Mouse (Mus musculus) adrenal gland, adult 2 months (tissue): ENCODE data around the gene Zfp120. TPM values are rescaled to one million over a fixed set of nuclear protein-coding genes. Genes with fewer than 3 reads are reported as not detected.
"Not testable (repeated sequence)": the region's sequence is repeated elsewhere in the genome, so short reads cannot be mapped to it uniquely, and the experiment has no call there.

Experiments used
- DNase-seq: peaks from one replicate; pipeline ENCODE4 v3.0.0; 2021
- long read RNA-seq: library from polyadenylated mRNA; stranded (forward); transcript quantifications from one replicate; pipeline ENCODE4 v2.0.0, GENCODE M21; 2021
- polyA plus RNA-seq: library from polyadenylated mRNA; depleted of rRNA; stranded (reverse); fragments of >200 nt; gene quantifications from 2 replicates; pipeline ENCODE4 v1.2.3, GENCODE M21; 2012; rRNA removed
- total RNA-seq, 2 experiments: library from RNA; stranded (reverse); gene quantifications; 2 replicates each; pipeline ENCODE4 v1.2.3; 2021

The Zfp120 gene
- 1 to 10 TPM; 4.7 to 7.4 TPM for total RNA-seq
- polyA plus RNA-seq, result 0.36 and 0.61 TPM in 2 replicates
- long read RNA-seq, full-length matches to known transcripts, result 4 of 4 reads
- long read RNA-seq, partial matches to known transcripts, result 0 of 4 reads
- long read RNA-seq, other reads (novel, unspliced or antisense), result 0 of 4 reads

GRCm38 (mm10) chr2:150136435-150136897 is at the start of gene Zfp120:
Zfp120 (minus strand) TSS chr2:150136708.
- DNase-seq, result peak; percentile 87

- not testable (repeated sequence) for DNase-seq
Observed at GRCm38 (mm10) chr2:150181570-150181999, 45.1 kb upstream of the Zfp120 start, which contains the start of gene Gm14139. Gm14139 (plus strand) TSS chr2:150181755.

DNA sequence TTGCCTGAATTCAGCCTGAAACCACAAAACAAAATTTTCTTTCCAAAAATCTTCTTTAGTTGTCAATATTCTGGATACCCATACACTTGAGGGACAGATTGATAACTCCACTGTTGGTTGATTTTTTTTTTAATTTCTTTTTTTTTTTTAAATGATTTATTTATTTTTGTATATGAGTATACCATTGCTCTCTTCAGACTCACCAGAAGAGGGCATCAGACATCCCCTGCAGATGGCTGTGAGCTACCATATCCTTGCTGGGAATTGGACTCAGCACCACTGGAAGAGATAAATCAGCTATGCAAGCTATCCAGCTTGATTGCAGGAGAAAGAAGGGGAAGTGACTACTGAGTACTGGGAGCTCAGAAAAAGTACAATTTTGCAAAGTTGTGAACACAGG is 44.5 kb upstream of the Zfp120 start:
- DNase-seq, result not testable (repeated sequence)

DNA sequence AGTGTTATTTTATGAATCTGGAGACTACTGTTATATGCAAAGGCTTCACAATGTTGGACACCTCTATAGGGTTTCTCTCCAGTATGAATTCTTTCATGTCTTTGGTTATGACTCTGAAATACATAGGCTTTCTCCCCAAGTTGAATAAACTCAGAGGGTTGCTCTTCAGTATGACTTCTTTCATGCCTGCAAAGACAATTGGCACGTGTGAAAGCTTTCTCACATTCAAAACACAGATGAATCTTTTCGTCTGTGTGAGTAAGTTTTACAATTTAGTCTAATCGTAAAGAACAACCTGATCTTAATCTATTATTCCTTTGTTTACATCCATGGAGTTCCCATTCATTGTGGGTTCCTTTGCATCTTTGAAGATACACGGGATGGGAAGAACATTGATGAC is 43.1 kb upstream of the Zfp120 start, which contains the start of gene Gm10770:
Gm10770 (minus strand) TSS at position 101 of the 400 bp plus-strand sequence.
- DNase-seq, result not testable (repeated sequence)

DNA sequence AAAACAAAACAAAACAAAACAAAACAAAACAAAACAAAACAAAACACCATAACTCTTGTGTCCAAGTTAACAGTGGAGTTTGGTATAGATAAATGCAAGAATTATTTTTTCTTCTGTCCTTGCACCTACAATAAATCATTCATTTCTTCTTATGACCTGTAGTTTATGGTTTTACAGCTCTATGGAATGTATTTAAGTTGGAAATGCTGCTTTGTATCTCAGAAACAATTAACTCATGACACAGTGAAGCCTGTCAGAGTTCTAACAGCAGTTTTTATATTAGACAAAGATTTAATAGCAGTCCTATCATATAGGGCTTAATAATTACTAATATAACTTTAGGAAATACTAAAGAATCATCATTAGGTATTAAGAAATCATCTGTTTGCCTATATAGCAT is 37.3 kb upstream of the Zfp120 start:
- no peak for DNase-seq

DNA sequence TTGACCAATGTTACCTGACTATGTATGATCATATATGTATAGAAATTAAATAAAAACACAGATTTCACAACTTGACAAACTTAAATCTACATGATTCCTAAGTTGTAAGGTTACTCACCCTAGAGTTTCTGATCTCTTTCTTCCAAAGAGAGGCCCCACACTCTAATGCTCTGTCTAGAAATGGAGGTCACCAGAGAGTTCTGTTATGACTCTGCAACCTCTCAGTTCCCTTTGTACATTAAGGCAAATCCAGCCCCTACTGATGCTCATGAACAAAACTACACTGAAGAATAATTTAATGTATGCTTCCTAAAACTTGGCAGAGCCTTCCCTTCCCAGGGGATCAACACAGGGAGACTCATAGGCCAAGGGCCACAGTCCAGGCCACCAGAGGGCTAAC is 30.2 kb upstream of the Zfp120 start:
- no peak for DNase-seq

- DNase-seq, result no peak
Observed at GRCm38 (mm10) chr2:150132773-150133172, 3.7 kb downstream of the Zfp120 start.

- DNase-seq, result not testable (repeated sequence)
Observed at GRCm38 (mm10) chr2:150132002-150132401, 4.5 kb downstream of the Zfp120 start.

DNA sequence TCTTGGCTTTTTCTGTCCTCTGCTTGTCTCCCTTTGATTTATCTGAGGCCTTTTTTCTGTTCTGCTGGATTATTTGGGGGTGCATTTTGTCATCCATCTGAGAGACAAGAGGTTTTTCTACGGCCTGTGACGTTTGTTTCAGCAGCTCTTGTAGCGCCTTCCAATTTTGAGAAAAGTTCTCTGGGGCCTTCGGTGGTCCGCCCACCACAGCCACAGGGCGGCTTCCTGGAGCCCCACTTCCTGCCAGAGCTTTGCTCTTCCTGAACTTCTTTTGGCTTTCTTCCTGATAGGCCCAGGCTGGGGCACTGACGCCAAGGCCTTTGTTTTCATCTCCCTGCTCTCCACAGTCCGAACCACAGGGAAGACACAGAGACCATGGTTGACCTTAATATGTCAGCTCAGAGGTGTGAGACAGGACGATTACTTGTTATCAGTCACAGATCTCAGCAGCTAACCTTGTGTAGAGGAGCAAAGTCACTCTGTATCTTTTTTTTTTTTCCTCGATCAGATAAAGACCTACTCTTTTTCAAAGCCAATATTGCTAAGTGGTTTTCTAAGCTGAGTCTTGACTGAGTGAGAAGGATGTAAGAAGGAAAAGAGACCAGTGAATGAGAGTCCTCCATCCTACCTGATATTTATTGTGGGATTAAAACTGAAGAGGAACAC is 25.1 kb downstream of the Zfp120 start:
- no peak for DNase-seq

DNA sequence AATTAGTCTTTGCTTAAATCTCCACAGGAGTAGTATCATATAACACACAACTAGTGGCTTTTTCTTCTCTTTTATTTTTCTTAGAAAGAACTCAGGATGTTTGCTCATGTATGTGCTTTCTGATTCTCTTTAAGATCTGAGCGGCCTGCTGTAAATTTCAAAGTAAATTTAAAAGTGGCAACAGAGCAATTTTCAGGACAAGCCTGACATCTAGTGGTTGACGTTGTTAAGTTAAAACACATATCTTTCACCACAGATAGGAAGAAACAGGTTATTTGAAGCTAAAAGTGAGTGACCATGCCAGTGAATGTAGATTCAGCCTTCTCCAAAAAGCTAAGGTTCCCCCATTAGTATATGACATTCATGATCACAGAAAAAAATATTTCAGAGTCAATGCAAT is 36.9 kb downstream of the Zfp120 start:
- DNase-seq, result peak; percentile 9

Other genes with a start within 250 kb of the Zfp120 start
- gene Gm10770, start 43.0 kb upstream of the Zfp120 start, total RNA-seq, result not detected
- not detected in 2 replicates for gene Gm10770, start 43.0 kb upstream of the Zfp120 start, polyA plus RNA-seq
- gene Gm14139, start 45.0 kb upstream of the Zfp120 start, total RNA-seq, result under 1 TPM; 0.58 to 0.66 TPM
- not detected in 2 replicates for gene Gm14139, start 45.0 kb upstream of the Zfp120 start, polyA plus RNA-seq
- 1 to 10 TPM; 5.5 to 8.7 TPM for gene Zfp937, start 81.4 kb upstream of the Zfp120 start, total RNA-seq
- 0.08 and 0.13 TPM in 2 replicates for gene Zfp937, start 81.4 kb upstream of the Zfp120 start, polyA plus RNA-seq
- gene Gm21994, start 118.9 kb upstream of the Zfp120 start, total RNA-seq, result 1 to 10 TPM; 4.6 to 6.7 TPM
- not detected in 2 replicates for gene Gm21994, start 118.9 kb upstream of the Zfp120 start, polyA plus RNA-seq
- under 1 TPM; 0.23 to 0.35 TPM for gene Gm14124, start 120.8 kb upstream of the Zfp120 start, total RNA-seq
- gene Gm14124, start 120.8 kb upstream of the Zfp120 start, polyA plus RNA-seq, result not detected in 2 replicates
- 1 to 10 TPM; 3.0 to 4.7 TPM for gene Gm10130, start 187.0 kb upstream of the Zfp120 start, total RNA-seq
- gene Gm10130, start 187.0 kb upstream of the Zfp120 start, polyA plus RNA-seq, result not detected in 2 replicates
- 1 to 10 TPM; 4.4 to 5.1 TPM for gene 3300002I08Rik, start 226.1 kb upstream of the Zfp120 start, total RNA-seq
- gene 3300002I08Rik, start 226.1 kb upstream of the Zfp120 start, polyA plus RNA-seq, result 1.7 and 2.1 TPM in 2 replicates